Mouse (Mus musculus): Measurements from ENCODE around the gene Ctcf. TPM values are rescaled to one million over a fixed set of nuclear protein-coding genes. Genes with fewer than 3 reads are reported as not detected.
A peak's percentile ranks its signal among the peaks of the same experiment; 100 is the strongest.
"Not testable (repeated sequence)": the region's sequence is repeated elsewhere in the genome, so short reads cannot be mapped to it uniquely, and the experiment has no call there.

Ctcf gene
- 10 to 100 TPM; 29.2 to 29.6 TPM for total RNA-seq (2021)
- long read RNA-seq, experiment 1, partial matches to known transcripts, result 2 of 10 reads
- long read RNA-seq, experiment 1, other reads (novel, unspliced or antisense), result 5 of 10 reads
- long read RNA-seq, experiment 2, partial matches to known transcripts, result 1 of 9 reads
- long read RNA-seq, experiment 2, other reads (novel, unspliced or antisense), result 5 of 9 reads

DNA sequence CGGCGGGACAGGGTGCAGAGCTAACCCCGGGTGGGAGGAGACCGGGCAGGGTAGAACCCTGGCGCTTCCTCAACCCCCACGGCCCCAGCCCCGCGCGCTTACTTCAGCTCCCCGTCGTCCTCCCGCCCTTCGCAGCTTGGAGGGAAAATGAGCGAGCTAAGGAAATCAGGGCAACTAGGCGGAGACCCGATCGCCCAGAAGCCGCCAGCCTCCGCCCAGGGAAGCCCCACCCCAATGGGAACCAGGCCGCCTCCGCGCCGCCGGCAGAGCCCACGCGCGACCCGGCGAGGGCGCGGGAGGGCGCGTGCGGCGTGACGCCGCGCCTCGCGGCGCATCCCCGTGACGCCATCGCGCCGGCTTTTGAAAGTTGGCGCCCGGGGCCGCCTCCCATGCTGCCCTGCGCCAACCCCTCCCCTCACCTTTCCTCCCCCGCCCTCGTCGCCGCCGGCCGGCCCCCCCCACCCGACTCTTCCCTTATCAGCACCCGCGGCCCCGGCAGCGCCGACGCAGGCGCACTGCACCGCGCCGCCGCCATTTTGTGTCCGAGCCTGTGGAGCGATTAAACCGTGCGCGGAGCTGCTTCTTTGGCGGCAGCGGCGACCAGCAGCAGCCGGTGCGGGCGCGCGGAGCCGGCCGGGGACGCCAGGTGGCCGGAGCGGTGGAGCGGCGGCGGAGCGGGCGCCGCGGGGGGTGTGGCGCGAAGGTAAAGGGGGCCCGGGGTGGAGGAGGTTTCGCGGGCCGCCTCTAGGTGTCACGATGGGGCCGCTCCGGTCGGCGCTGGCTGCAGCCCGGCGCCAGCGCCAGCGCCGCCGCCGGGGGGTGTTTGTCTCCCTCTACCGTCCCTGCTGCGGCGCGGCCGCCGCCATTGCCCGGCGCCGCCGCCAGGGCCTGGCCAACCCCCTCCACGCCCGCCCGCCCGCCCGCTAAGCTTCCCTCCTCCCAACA, at the start of gene Ctcf:
Ctcf (plus strand) TSS at position 551 of the 945 bp plus-strand sequence.
- peak; percentile 91 for DNase-seq

DNA sequence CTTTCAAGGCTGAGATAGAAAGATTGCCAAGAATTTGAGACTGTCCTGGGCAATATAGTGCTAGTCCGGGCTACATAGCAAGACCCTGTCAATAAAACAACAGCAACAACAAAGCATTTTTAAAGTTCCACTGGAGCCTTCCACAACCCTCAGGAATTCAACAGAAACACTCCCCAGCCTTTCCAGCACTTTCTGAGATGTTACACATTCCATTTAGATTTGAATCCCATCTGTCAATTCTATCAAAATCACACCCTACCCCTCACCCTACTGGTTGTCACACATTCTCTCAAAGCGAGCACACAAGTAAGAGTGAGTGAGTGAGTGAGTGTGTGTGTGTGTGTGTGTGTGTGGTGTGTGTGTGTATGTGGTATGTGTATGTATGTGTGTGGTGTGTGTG, 43.9 kb upstream of the Ctcf start:
- no peak for DNase-seq

DNA sequence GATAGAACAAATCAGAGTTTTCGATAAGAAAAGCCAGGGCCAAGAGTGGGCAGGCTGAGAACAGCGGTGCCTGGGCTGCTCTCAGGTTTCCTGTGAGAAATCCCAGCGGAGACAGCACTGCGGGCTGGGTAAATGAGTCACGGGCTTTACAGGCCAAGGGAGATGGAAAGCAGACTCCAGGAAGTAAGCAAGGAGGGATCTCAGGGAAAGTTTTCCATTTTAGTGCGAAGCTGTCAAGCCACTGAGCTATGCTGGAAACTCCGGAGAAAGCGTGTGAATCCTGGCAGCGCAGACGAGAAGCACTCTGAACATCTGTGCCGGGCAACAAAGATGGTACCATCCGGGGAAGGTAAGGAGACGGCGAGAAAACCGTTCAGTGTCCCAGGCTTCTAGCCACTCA, 42.5 kb upstream of the Ctcf start:
- DNase-seq, result peak; percentile 49

DNA sequence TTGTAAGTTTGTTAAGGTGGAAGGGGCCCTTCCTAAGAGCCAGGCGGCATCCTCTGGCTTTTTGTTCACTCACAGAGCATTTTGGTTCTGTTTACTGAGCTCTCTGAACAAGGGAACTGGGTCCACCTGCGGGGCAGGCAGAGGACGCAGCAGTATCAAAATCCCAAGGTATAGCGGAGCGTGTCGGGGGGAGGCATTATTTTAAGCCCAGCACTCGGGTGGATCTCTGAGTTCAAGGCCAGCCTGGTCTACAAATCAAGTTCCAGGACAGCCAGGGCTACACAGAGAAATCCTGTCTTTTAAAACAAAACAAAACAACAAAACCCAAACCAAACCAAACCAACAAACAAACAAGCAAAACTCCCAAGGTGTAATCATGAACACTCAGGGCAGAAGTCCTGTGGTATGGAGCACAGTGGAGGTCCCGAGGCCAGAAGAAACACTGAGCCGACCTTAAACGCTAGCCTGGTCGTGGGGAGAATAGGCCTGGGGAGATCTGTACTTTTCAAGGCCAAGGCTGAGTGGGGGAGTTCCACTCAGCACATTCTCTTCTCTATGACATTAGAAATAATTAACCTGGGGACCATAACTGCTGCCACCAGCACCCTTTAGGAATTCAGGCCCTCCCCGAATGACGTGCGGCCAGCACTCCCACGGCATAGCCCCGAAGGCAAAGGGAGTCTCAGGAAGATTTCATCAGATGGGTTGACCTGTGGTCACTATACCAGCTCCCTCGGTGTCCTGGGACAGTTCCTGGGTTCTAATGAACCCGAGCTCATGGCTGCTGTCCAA, 41.7 kb upstream of the Ctcf start:
- no peak for DNase-seq

DNA sequence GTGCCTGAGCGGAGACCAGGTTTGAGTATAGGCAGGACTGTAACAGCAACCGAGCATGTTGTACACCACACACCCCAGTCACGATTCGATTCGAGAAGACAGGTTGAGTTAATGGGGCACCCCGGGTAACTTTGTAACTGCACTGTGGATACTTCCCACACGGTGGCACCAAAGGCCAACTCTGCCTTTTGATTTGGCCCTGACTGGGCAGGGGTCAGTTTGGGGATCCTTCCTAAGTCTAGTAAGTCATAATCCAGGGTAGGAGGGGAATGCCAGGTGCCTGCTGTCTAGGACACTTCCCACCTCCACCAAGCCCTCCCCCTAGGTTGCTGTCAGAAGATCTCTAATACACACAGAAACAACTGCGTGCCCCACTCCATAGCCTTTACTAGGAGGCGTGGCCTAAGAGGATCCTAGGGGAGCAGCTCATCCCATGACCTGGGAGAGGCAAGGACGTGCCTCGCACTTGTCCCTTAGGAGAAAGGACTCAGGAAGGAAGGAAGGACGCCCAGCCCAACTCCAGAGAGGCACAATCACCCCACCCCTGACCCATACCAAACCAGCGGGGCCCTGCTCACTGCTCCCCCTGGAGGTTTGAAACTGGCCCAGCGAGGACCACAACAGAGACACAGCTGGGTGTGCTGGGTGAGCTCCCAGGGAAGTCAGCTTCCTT, 39.9 kb upstream of the Ctcf start:
- peak; percentile 78 for DNase-seq

DNA sequence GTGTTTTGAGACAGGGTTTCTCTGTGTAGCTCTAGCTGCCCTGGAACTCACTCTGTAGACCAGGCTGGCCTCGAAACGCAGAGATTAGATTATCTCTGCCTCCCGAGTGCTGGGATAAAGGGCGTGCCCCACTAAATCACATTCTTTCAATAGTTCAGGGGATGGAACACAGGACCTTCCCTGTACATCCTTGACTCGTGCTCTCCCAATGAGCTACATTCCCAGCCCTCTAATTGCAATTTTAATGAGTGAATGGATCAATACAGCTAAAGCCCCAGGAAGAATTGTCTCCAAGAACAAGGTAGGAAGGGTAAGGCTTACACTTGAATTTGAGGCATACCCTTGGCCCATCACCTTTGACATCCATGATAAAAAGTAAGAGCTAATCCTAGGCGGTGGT, 37.6 kb upstream of the Ctcf start:
- no peak for DNase-seq

DNA sequence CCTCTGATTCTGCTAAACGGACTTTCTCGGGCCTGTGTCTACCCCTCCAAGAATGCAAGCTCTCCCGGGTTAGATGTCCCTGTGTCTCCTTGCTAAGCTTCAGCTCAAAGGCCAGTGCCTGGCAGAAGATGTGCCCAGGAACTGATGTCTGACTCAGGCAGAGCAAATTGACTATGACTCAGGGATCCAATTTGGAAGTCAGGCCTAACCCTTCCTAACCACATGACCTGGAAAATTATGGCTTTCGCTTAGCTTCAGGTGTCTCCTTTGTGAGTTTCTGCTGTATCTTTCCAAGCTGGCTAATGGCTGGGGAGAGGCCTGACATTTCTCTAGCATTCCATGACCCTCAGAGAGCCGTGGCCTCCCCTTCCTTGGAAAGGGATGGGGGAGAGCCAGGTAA, 35.1 kb upstream of the Ctcf start:
- no peak for DNase-seq

DNA sequence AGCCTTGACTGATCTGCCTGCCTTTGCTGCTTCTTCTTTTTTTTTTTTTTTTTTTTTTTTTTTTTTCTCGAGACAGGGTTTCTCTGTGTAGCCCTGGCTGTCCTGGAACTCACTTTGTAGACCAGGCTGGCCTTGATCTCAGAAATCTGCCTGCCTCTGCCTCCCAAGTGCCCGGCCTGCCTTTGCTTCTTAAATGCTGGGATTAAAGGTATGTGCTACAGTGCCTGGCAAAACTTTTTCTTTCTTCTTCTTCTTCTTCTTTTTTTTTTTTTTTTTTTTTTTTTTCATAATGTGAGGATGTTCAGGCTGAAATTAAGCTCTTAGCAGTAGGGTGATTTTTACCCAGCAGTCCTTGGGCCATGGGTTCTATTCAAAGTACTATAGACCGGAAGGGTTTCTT, 33.8 kb upstream of the Ctcf start:
- not testable (repeated sequence) for DNase-seq

DNA sequence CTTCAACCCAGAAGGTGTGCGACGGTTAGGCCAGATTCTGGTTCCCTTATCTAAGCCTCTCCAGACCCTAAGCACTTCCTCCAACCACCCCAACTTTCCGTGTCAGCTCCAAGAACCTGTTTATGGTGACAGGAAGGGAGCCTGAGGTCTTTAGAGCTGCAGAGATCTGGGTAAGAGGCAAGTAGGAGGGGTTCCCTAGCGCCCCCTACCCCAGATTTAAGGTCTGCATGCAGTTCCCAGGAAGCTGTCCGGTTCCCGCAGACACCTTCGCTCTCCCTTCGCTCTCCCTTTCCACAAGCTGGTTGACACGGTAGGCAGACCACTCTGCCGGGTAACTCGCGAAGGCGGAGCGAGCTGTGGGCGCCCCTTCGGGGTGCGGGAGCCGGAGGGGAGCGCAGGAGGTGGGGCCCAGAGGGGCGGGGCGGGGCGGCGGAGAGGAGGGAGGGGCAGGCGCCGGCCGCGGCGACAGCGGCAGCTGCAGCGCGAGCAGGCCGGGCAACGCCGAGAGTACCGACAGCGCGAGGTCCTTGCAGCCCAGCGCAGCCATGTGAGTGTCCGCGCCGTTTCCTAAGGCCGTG, 31.5 kb upstream of the Ctcf start, which contains the start of gene Ripor1:
Ripor1 (plus strand) TSS at position 452 of the 578 bp plus-strand sequence.
- peak; percentile 84 for DNase-seq

DNA sequence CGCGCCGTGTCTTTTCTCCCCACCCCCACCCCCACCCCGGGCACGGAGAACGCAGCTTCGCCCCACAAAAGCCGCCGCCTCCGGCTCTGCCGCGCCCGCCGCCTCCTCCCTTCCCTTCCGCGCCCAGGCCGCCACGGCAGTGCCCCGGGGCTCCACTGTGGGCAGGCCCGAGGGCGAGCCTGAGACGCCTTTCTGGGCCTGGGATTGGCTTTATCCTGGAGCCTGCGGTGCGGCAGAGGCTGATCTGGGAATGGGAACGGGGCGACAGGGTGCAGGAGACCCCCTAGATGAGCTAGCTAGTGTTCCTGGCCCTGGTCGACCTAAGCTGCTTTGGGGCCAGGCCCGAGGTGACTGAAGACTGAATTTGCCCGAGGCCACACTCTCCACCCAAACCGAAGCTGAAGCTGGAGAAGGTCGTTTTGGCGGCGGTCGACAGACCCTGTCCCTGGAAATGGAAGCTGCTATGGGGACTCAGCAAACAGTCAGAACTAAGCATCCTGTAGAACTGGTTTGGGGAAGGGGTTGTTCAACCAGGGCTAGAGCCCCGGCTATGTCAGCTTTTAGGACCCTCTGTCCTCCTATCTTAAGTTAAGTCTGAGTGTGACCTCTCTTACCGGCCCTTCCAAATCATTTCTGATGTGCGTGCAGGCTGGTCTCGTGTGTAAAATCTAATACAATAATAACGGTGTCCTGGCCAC, 30.7 kb upstream of the Ctcf start:
- DNase-seq, result peak; percentile 45

DNA sequence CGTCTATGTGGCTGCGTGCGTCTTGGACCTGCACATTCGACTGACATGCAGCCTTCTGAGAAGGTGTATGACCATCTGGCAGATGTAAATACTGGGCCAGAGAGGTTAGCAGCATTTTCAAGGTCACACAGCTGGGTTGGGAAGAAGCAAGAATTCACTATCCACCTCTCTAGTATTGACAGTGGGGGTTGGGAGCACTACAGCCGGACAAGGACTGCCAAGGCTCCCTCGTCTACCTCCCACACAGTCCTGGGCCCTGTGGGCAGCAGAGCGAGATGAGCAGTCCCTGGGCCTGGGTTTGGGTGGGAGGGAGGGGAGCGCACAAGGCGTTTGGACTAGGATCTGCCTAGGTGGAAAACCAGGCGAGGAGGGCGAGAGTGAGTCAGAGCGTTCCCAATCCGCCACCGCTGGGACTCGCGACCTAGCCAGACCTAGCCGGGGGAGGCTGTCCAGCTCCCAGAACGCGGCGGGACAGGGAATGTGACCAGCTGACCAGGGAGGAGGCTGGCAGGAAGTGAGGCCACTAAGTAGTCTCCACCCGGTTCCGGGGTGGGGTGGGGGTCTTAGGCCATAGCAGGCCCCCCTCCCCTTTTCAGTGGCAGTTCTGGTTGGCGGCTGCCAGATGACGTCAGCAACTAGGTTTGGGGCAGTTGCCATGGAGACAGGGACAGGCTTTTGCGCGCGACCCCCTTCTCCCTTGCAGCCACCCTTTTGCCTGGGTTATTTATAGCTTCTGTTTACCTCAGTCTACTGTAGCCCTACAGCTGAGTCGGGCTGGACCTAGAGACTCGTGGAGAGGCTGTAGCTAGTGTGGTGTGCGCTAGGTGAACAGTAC, 30.0 kb upstream of the Ctcf start:
- DNase-seq, result peak; percentile 87

DNA sequence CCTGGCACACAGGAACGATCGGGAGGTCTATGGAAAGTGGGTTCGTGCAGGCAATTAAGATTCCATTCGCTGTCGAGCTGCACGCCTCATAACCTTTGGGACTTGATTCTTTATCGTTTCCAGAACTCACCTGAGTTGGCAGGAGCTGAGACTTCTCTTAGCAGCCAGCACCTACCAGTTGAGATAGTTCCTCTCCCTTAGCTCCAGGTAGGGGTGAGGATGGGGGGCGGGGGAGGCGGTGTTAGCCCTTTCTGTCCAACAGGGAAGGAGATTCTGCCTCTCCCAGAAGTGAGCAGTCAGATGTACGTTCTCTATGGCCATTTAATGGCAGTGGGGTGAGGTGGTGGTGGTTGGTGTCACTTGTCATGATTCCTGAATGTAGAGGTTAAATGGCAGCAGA, 29.3 kb upstream of the Ctcf start:
- DNase-seq, result no peak

DNA sequence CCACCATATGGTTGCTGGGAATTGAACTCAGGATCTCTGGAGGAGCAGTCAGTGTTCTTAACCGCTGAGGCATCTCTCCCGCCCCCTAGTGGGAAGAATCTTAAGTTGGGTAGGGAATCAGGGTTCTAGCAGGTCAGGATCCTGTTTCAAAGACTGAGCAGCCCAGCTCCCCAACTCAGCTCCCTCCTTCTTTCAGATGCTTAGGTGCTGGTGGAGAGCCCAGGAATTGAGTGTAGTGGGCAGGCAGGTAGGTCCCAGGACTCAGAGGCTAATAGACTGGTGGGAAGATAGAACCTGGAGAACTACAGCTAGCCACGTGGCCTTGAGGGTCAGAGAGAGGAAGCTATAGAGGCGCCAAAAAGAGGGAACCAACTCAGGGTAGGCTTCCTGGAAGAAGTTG, 28.7 kb upstream of the Ctcf start:
- no peak for DNase-seq

DNA sequence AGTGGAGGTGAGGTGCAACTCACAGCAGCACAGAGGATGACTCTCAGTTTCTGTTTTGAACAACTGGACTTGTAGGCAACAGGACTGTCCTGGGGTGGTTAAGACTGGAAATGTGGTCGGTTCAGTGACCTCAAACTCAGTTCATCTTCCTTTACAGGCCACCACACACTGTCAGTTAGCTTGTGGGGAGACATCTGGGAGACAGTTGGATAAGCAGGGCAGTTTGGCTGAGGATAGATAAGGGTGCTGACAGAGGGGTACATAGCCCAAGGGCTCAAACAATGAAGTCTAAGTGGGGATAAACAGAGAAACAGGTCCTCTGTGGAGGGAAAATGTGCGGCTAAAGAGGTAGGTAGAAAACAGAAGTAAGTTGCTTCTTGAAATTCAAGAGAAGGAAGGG, 27.0 kb upstream of the Ctcf start:
- DNase-seq, result no peak

DNA sequence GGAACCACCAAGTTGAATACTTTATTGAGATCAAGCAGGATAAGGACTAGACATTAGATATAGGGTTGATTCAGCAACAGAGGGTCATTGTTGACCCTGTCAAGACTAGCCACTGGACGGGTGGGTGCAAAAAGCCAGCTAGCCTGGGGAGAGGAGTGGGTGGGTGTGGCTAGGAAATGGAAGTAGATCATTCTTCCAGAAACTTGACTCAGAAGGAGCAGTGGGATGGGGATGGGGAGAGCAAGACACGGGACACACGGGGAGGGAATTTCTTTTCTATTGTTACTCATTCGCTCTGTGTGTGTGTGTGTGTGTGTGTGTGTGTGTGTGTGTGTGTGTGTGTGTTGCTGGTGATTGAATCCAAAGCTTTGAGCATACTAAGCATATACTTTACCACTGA, 26.6 kb upstream of the Ctcf start:
- no peak for DNase-seq

DNA sequence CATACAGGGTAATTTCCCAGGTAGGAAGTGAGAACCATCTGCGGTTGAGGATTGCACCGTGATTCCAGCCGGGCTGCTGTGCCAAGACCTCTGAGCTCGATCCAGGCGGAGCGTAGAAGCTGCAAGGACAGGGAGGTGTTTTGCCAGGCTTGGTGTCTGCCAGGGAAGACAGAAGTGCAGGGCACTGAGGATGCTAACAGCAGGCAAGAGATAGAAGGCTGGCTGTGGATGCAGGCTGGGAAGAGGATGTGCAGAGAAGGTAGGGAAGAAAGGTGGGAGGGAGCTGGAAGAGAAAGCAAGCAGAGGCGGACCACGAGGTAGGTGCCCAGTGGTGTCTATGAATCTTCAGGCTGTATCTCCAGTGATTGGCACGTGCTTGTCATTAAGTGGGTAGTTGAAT, 24.5 kb upstream of the Ctcf start:
- DNase-seq, result no peak

DNA sequence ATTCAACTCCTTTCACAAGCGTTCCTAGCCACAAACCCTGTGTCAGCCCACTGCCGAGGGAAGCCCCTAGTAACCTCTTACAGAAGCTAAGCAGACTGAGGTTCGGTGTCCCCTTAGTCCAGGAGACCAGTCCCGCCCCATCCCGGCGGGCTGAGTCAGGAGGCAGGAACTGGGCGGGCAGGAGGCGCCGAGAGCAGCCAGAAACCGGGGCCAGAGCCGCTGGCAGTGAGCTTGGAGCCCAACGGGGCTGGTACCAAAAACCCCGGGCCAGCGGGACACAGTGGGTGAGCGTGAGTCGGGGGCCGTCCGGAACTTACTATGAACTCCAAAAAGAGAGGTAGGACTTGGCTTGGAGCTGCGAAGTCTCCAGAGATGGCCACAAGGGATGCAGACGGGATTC, 23.3 kb upstream of the Ctcf start:
- DNase-seq, result peak; percentile 58

DNA sequence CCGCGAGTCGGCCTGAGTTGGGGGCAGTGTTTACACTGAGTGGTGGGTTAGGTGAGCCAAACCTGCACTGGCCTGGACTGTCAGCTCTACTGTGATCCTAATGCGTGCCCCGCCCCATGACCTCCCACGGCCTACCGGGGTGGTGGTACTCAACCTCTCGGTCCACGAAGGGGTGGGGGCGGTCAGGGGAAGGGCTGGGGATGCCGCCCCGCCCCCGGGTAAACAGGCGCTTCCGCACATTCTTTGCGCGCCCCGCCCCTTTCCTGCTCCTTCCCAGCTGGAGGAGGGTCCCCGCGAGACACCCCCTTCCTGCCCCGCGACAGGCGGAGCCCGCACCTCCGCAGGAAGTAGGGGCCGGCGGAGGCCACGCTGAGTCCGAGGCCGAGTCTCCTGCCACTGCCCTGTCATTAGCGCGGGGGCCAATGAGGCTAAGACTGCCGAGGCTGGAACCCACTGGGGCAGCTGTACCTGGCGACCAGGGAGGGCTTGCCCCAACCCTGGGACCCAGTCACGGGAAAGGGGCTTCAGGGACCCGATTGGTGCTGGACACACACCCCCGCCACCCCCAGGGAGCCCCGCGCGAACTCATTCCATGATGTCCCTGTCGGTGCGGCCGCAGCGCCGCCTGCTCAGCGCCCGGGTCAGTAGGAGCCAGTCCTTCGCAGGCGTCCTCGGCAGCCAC, 22.4 kb upstream of the Ctcf start:
- DNase-seq, result peak; percentile 82

DNA sequence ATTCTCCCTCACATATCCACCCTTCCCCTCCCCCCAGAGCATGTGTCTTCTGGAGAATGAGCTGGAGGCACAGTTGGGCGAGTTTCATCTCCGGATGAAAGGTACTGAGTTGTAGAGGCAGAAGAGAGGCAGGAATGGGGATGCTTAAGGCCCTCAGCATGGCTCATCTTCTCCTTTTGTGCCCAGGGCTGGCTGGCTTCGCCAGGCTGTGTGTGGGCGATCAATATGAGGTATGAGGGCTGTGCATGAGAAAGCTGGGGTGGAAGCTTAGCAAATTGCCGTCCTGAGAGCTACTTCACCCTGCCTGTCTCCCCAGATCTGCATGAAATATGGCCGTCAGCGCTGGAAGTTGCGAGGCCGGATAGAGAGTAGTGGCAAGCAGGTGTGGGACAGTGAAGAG, 20.4 kb upstream of the Ctcf start:
- DNase-seq, result no peak
